Mouse (Mus musculus) heart, embryonic 12.5 days (tissue): ENCODE results near the gene Snx14. TPM values are rescaled to one million over a fixed set of nuclear protein-coding genes. Genes with fewer than 3 reads are reported as not detected.

Experiments used
- ATAC-seq: fragments of 200-750 bp; cut with Nextera tagmentation; 2 replicates; pipeline ENCODE4 v1.8.0; 2017; ENCODE audit warnings: moderate TSS enrichment, moderate library complexity; ENCODE audit not compliant: insufficient number of reproducible peaks, low FRiP score
- H3K27ac ChIP-seq: fragments of 300-500 bp; sonication (generic); 2 replicates; pipeline ENCODE4 v1.5.1; 2016; ENCODE audit warnings: mild to moderate bottlenecking, moderate library complexity; ENCODE audit not compliant: poor library complexity, severe bottlenecking
- H3K27me3 ChIP-seq: fragments of 300-500 bp; sonication (generic); replicated peaks from 2 replicates; pipeline ENCODE4 v1.6.1; 2016; ENCODE audit warnings: mild to moderate bottlenecking, moderate library complexity
- H3K36me3 ChIP-seq: fragments of 300-500 bp; sonication (generic); 2 replicates; pipeline ENCODE4 v1.6.1; 2016; ENCODE audit warnings: mild to moderate bottlenecking, moderate library complexity
- H3K4me1 ChIP-seq: fragments of 300-500 bp; sonication (generic); replicated peaks from 2 replicates; pipeline ENCODE4 v1.6.1; 2016; ENCODE audit warnings: mild to moderate bottlenecking
- H3K4me2 ChIP-seq: fragments of 300-500 bp; sonication (generic); 2 replicates; pipeline ENCODE4 v1.6.1; 2016; ENCODE audit warnings: mild to moderate bottlenecking, moderate library complexity
- H3K4me3 ChIP-seq: fragments of 300-500 bp; sonication (generic); 2 replicates; pipeline ENCODE4 v1.5.1; 2016; ENCODE audit warnings: mild to moderate bottlenecking
- H3K9ac ChIP-seq: fragments of 300-500 bp; sonication (generic); 2 replicates; pipeline ENCODE4 v1.6.1; 2016; ENCODE audit warnings: mild to moderate bottlenecking, moderate library complexity
- H3K9me3 ChIP-seq: fragments of 300-500 bp; sonication (generic); replicated peaks from 2 replicates; pipeline ENCODE4 v1.6.1; 2016; ENCODE audit warnings: mild to moderate bottlenecking, moderate library complexity
- WGBS: fragments of 180-500 bp; shearing (Covaris S2); methylation state at CpG from one replicate; pipeline ENCODE4 v1.1.7; 2016; 5-methylcytosine and 5-hydroxymethylcytosine counted together
- polyA plus RNA-seq: library from polyadenylated mRNA; unstranded; fragments of >200 nt; fragmentation: Nextera tagmentation; extraction: Ambion mirVana; gene quantifications from 2 replicates; pipeline ENCODE4 v1.2.1, GENCODE M21; 2016

Gene Snx14
- polyA plus RNA-seq, 1 experiment from 2014 or later: 33.5 TPM

DNA sequence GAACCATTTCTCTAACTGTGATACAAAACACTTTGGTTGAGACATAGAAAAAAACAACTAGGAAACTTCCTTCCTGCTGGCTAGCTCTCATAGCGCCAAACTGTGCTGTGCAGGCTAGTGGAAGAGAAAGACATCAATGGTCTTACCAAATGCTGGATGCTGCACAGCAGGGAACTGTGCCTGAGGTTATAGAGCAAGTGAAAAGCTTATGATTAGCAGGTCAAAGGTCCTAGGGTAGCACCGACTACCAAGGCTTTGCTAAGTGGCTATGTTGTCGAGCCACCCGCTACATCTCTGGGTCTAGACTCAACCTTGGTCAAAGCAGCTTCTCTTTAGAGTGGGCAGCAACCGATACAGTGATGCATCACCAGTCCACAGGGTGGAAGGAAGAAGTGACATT is 49.9 kb downstream of the Snx14 start:
- Histone ChIP-seq H3K27ac (no peak overlapping the region), H3K9ac (no peak overlapping the region), H3K4me1 (no peaks in the 10 kb centered on the region), H3K9me3 (no peaks in the 10 kb centered on the region), H3K36me3 (peaks cover 53% of the 10 kb centered on the region), H3K4me2 (no peak overlapping the region), H3K4me3 (no peak overlapping the region), H3K27me3 (no peaks in the 10 kb centered on the region)
- WGBS: 86% methylated on average over 5 of the region's 5 CpGs
- ATAC-seq: no peak

DNA sequence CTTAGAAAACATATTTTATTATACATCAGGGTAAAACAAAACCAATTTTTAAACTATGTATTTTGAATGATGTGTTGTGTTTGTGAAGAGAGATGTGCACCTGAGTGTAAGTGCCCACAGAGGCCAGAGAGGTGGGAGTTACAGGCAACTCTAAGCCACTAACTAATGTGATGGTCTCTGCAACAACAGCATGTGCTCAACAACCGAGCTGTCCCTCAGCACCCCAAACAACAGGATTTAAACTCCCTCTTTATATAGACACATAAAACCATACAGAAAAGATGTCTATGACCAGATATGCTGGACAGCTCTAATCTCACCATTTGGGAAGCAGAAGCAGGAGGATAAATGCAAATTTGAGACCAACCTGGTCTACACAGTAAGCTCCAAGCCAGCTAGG is 58.2 kb downstream of the Snx14 start:
- H3K4me2 ChIP-seq: no peak overlapping the region
- ATAC-seq: no peak
- WGBS: 97% methylated on average over 1 of the region's 1 CpGs
- no peak overlapping the region for H3K27ac ChIP-seq
- no peaks in the 10 kb centered on the region for H3K27me3 ChIP-seq
- H3K9ac ChIP-seq: no peak overlapping the region
- no peaks in the 10 kb centered on the region for H3K9me3 ChIP-seq
- peaks cover 53% of the 10 kb centered on the region for H3K36me3 ChIP-seq
- H3K4me1 ChIP-seq: no peaks in the 10 kb centered on the region
- no peak overlapping the region for H3K4me3 ChIP-seq

DNA sequence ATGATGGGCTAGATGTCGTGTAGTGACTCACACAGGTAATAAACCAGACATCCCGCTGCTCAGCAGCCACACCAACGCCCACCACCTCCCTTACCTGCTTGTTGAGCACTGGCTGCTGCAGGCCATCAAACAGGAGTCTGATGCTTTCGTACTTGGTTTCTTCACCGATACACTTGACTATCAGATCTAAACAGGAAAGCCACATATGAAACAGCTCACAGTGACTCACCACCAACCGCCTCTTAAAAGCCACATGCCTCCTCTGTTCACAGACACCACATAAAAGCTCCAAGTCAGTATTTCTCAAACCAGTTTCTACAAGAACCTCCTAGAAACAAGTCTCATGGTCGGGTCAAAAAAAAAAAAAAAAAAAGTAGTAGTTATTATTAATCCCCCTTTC is 58.7 kb downstream of the Snx14 start:
- H3K27ac ChIP-seq: no peak overlapping the region
- no peaks in the 10 kb centered on the region for H3K4me1 ChIP-seq
- no peak for ATAC-seq
- no peak overlapping the region for H3K9ac ChIP-seq
- no peaks in the 10 kb centered on the region for H3K27me3 ChIP-seq
- no peaks in the 10 kb centered on the region for H3K9me3 ChIP-seq
- H3K36me3 ChIP-seq: peaks cover 51% of the 10 kb centered on the region
- H3K4me3 ChIP-seq: no peak overlapping the region
- no peak overlapping the region for H3K4me2 ChIP-seq
- 73% methylated on average over 7 of the region's 7 CpGs for WGBS

DNA sequence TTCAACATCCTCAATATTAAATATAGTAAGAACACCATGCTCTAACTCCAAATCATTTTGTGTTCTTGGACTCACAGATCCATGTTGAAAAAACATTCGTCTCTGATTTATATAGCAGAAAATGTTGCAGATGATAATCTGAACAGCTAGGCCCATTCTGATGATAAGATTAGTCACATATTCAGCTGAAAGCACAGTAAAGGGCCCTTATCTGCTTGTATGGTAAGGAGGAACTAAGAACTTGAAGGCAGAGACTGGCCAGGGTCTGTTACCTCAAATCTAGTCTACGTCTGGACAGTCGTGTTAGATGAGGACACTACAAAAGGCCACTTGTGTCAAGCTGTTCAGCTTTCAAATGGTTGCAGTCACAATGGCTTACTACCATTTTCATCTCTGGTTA is 59.7 kb downstream of the Snx14 start:
- Histone ChIP-seq H3K36me3 (peaks cover 49% of the 10 kb centered on the region), H3K27me3 (no peaks in the 10 kb centered on the region), H3K4me2 (no peak overlapping the region), H3K4me1 (no peaks in the 10 kb centered on the region), H3K4me3 (no peak overlapping the region), H3K9me3 (no peaks in the 10 kb centered on the region), H3K27ac (no peak overlapping the region), H3K9ac (no peak overlapping the region)
- ATAC-seq: no peak
- WGBS: 71% methylated on average over 3 of the region's 3 CpGs

DNA sequence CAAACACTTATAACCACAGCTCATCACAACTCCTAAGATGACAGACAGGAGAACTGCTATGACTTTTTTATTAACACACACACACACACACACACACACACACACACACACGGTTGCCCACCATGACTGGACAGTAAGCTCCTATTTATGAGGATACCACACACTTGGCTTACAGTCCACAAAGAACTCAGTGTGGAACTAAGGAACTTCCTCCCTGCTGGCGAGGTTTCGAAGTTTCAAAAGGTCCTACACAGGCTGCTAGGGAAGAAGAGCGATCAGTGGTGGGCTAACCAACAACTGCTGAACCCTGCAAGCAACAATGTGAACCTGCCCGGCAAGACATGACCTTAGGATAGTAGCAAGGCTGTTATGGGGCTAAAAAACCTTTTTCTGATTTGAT is 61.3 kb downstream of the Snx14 start:
- WGBS: 86% methylated on average over 5 of the region's 5 CpGs
- Histone ChIP-seq H3K27ac (no peak overlapping the region), H3K36me3 (peaks cover 41% of the 10 kb centered on the region), H3K4me3 (no peak overlapping the region), H3K4me2 (no peak overlapping the region), H3K27me3 (no peaks in the 10 kb centered on the region), H3K9ac (no peak overlapping the region), H3K4me1 (no peaks in the 10 kb centered on the region), H3K9me3 (no peaks in the 10 kb centered on the region)
- ATAC-seq: no peak

DNA sequence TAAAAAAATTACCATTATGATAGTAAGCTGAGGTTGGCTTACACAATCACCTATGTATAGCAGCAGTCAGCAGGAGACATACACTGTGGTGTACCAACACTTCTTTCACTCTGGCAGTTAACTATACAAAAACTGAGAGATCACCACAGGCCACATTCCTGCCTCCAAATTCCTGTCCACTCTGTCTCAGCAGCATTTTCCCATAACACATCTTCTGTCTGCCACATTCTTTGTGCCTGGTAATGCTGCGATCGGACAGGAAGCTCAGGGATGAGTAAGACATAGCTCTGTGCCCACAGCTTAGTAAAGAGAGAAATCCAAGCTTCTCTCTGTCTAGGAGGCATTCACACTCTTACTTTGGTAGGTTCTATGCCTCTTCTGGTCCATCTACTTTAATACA is 65.8 kb downstream of the Snx14 start:
- no peak overlapping the region for H3K4me2 ChIP-seq
- ATAC-seq: no peak
- no peak overlapping the region for H3K27ac ChIP-seq
- WGBS: 76% methylated on average over 2 of the region's 2 CpGs
- H3K9me3 ChIP-seq: no peaks in the 10 kb centered on the region
- H3K27me3 ChIP-seq: no peaks in the 10 kb centered on the region
- peaks cover 22% of the 10 kb centered on the region for H3K36me3 ChIP-seq
- H3K9ac ChIP-seq: no peak overlapping the region
- no peak overlapping the region for H3K4me3 ChIP-seq
- no peaks in the 10 kb centered on the region for H3K4me1 ChIP-seq

DNA sequence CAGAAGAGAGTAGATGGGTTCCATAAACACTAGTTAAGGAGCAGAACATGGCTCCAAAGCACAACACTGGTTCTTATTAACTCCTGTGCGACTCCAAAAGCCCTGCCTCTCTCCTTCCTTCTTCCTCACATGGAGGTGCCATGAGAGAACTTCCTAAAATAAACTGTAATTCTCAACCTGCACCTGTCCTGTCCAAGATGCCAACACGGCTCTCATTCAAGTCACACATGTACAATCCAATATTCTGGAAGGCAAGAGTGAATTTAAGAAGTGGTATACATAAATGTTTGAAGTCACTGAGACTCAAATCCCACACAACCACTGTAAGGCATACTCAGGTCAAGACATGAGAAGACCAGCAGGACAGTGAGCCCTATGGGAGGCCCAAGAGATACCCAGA is 67.6 kb downstream of the Snx14 start:
- H3K9ac ChIP-seq: no peak overlapping the region
- H3K4me3 ChIP-seq: no peak overlapping the region
- ATAC-seq: no peak
- H3K4me2 ChIP-seq: no peak overlapping the region
- peaks cover 15% of the 10 kb centered on the region for H3K36me3 ChIP-seq
- no peak overlapping the region for H3K27ac ChIP-seq
- 89% methylated on average over 2 of the region's 2 CpGs for WGBS
- no peaks in the 10 kb centered on the region for H3K27me3 ChIP-seq
- H3K9me3 ChIP-seq: no peaks in the 10 kb centered on the region
- H3K4me1 ChIP-seq: no peaks in the 10 kb centered on the region

DNA sequence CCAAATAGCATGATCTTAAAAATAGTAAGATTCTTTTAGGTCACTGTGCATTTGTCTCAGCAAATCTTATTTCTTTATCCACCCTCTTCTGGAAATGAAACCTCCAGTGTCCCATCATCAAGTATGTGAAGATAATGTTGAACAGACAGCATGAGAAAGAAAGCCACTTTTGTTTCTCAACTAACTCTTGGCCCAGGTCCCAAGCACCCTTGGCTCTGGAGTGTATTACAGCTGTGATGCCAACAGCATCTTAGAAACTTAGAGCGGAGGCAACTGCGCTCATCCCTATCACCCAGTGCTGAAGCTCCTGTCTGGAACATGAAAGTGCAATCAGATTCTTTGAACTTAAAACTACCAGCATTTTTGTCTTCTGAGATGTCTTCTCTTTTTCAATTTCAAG is 69.1 kb downstream of the Snx14 start:
- peaks cover 19% of the 10 kb centered on the region for H3K36me3 ChIP-seq
- no peak overlapping the region for H3K9ac ChIP-seq
- no peaks in the 10 kb centered on the region for H3K9me3 ChIP-seq
- no peak overlapping the region for H3K4me3 ChIP-seq
- no peaks in the 10 kb centered on the region for H3K4me1 ChIP-seq
- no peak for ATAC-seq
- WGBS: 79% methylated on average over 2 of the region's 2 CpGs
- H3K4me2 ChIP-seq: no peak overlapping the region
- no peaks in the 10 kb centered on the region for H3K27me3 ChIP-seq
- H3K27ac ChIP-seq: no peak overlapping the region

DNA sequence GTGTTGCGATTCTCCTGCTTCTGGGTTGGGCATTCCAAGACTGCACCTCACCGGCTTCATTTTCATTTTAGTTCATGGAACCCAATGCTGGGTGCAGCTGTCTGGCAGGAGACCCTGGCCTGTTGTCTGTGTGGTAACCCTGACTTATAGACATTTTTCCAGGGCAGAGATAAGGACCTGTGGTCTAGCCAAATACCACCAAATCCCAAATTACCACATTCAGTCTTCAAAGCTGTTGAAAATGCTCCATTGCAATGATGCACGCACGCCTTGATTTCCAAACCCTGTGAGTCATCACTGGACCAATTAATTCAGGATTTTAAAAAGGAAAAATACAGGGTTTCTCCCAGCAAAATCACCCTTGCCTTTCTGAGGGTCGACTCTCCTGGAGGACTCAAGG is 70.3 kb downstream of the Snx14 start:
- H3K36me3 ChIP-seq: peaks cover 22% of the 10 kb centered on the region
- WGBS: 85% methylated on average over 5 of the region's 5 CpGs
- H3K9me3 ChIP-seq: no peaks in the 10 kb centered on the region
- no peak overlapping the region for H3K4me2 ChIP-seq
- ATAC-seq: no peak
- no peaks in the 10 kb centered on the region for H3K4me1 ChIP-seq
- H3K4me3 ChIP-seq: no peak overlapping the region
- H3K9ac ChIP-seq: no peak overlapping the region
- no peak overlapping the region for H3K27ac ChIP-seq
- no peaks in the 10 kb centered on the region for H3K27me3 ChIP-seq

DNA sequence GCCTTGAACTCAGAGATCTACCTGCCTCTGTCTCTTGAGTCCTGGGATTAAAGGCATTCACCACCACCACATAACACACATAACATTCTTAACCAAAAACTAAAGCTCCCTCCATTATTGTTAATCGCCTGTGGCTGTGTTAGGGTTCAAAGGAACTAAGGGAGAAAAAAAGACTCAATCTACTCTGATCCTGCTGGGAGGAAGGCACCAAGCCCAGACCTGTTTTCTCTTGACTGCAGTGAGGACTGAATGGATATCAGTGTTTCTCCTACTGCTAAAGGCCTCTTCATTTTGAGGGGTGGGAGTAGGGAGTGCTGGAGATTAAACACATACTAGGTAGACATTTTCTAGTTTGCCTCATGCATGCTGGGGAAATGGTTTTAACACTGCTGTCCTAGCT is 71.0 kb downstream of the Snx14 start:
- no peaks in the 10 kb centered on the region for H3K9me3 ChIP-seq
- no peak overlapping the region for H3K27ac ChIP-seq
- WGBS: 83% methylated on average over 1 of the region's 1 CpGs
- no peak overlapping the region for H3K9ac ChIP-seq
- H3K36me3 ChIP-seq: peaks cover 19% of the 10 kb centered on the region
- no peak for ATAC-seq
- H3K4me3 ChIP-seq: no peak overlapping the region
- H3K4me1 ChIP-seq: peaks cover 4% of the 10 kb centered on the region
- no peaks in the 10 kb centered on the region for H3K27me3 ChIP-seq
- no peak overlapping the region for H3K4me2 ChIP-seq

DNA sequence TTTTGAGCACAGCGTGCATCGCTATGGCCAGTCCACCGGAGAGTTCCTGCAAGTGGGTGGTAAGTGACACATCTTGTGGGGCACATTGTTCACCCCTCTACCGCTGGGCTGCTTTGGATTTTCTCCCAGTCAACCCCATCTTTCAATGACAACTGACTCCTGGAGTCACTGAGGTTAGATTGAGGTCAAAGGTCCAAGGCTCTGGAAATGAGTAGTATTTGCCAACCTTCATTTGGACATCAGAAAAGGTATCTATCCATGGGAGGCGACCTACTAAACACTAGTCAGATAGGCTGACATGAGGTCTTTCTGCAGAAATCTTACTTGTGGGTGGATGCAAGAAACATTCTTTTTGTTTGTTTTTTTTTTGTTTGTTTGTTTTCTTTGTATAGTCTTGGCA is 71.4 kb downstream of the Snx14 start:
- Histone ChIP-seq H3K27me3 (no peaks in the 10 kb centered on the region), H3K36me3 (peaks cover 18% of the 10 kb centered on the region), H3K9me3 (no peaks in the 10 kb centered on the region), H3K4me3 (no peak overlapping the region), H3K9ac (no peak overlapping the region), H3K27ac (no peak overlapping the region), H3K4me1 (peaks cover 8% of the 10 kb centered on the region), H3K4me2 (no peak overlapping the region)
- 83% methylated on average over 5 of the region's 5 CpGs for WGBS
- no peak for ATAC-seq

DNA sequence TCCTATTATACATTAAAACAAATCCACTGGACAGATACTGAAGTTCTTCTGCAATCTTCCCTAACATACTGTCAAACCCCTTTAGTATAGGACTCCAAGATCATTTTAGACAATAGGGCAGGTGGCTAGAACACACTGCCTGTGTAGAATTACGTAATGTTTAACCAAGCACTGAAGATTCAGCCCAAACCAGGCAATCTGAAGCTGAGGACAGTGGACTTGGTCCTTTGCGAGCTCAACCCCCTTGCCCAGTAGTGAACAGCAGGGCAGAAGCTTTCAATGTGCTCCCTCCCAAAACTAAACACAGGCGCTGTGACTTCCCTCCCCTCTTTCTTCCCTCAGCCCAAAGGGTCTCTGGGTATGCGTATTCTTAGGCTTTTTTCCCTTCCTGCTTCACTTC is 71.9 kb downstream of the Snx14 start:
- 88% methylated on average over 4 of the region's 4 CpGs for WGBS
- Histone ChIP-seq H3K4me3 (no peak overlapping the region), H3K27me3 (no peaks in the 10 kb centered on the region), H3K9me3 (no peaks in the 10 kb centered on the region), H3K9ac (no peak overlapping the region), H3K4me1 (peaks cover 13% of the 10 kb centered on the region), H3K27ac (no peak overlapping the region), H3K36me3 (peaks cover 18% of the 10 kb centered on the region), H3K4me2 (no peak overlapping the region)
- ATAC-seq: no peak
